Mouse (Mus musculus) v-Abl transformed pro-B cells (cell line): ENCODE data around the gene Rexo2.

Experiments
- in situ Hi-C, 2 experiments: fragments of 400-800 bp; cut with MboI; formaldehyde crosslinking; loops; one replicate each; pipeline ENCODE4 v1.15.1; 2025; ENCODE audit not compliant: unreplicated experiment in 2 of 2

Rexo2 gene

GRCm38 (mm10) chr9:48476236-48477165, 3.9 kb downstream of the Rexo2 start:
- in situ Hi-C loops: loop anchor here (10.0 to 25.0 kb wide), 2 partner anchors 498 to 586 kb away; partner anchors contain the start of gene Zw10 (in 2 of the 2)

DNA sequence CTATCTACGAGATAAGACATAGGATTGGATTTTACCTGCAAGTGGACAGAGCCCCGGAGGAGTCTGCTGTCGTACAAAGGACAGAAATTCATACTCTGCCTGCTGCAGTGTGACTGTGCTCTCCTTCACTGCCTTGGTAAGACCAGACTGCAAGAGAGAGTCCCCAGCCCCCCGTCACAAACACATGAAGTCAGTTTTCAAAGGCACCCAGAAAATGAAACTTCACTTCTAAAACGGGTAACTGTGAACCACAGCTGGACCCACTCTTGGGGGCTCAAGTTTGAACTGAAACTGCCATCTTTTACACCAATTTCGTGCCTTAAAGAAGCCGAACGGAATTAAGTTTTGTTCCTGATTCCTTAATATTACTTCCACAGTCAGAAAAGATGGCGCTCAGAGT, 6.1 kb downstream of the Rexo2 start:
- in situ Hi-C loops: loop anchor here (10.0 to 25.0 kb wide), 2 partner anchors 500 to 1013 kb away; partner anchors contain the start of gene Ttc12 (in 1 of the 2)

GRCm38 (mm10) chr9:48473131-48473530, 7.3 kb downstream of the Rexo2 start:
- in situ Hi-C loops: loop anchor here (10.0 to 25.0 kb wide), 2 partner anchors 502 to 1014 kb away; partner anchors contain the start of gene Ttc12 (in 1 of the 2)

DNA sequence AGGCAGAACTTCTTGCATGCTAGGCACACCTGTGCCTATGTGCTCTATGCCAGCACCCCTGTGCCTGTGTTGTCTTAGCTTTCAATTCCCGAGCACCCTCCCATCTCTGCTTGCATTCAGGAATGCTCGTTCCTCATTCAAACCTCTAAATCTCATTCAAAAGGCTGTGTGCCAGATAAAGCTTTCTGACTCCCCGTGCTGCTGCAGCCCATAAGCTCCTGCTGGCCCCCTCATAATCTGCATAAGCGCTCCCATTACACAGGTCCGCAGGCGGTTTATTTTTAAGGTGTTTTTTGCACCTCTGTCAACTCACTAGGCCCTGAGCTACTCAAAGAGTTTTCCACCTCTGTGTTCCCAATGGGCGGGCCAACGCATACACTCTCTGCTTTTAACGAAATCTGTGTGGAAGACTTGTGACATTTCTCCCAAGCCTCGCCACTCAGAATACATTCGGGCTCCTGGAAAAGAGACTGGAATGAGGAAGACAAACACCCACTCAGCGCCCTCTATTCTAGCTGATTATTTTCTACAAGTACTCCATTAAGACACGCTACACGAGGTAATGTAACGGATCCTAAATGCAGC, 7.9 kb downstream of the Rexo2 start:
- in situ Hi-C loops: loop anchor here (10.0 to 25.0 kb wide), 2 partner anchors 502 to 1015 kb away; partner anchors contain the start of gene Ttc12 (in 1 of the 2)

- in situ Hi-C loops: loop anchor here (5.0 to 25.0 kb wide), 2 partner anchors 95 to 1020 kb away; partner anchors contain the start of gene Ttc12 (in 1 of the 2)
These were observed 13.0 kb downstream of the Rexo2 start for GRCm38 (mm10) chr9:48467471-48467870.

DNA sequence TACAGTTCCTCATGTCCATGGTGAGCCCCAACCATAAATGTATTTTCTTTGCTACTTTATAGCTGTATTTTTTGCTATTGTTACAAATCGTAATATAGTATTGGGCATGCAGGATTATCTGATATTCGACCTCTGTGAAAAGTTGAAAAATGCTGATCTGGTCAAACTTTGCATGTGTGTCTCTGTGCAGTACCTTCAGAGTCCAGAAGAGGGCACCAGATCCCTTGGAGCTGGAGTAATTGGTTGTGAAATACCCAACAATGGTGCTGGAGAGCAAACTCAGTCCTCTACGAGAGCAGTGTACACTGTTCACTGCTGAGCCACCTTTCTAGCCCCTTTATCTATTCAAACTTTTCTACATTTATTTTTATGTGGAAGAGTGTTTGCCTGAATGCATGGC, 13.6 kb downstream of the Rexo2 start:
- in situ Hi-C loops: loop anchor here (5.0 to 25.0 kb wide), 2 partner anchors 95 to 1020 kb away; partner anchors contain the start of gene Ttc12 (in 1 of the 2)

DNA sequence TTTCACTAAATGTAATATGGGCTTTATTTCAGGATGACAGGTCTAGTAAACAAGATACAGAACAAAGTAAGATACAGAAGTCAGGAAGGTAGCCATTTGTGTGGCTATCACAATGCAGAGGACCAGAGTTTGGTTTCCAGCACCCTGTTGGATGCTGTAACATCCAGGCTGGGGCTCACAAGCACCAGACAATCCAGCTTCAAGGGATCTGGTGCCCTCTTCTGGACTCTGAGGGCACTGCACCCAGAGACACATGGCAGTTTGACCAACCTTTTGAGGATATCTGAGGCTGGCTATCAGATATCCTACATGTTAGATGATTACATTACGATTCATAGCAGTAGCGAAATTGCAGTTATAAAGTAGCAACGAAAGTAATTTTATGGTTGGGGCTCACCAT, 14.8 kb downstream of the Rexo2 start:
- in situ Hi-C loops: loop anchor here (5.0 to 25.0 kb wide), 2 partner anchors 97 to 1022 kb away; partner anchors contain the start of gene Ttc12 (in 1 of the 2)

DNA sequence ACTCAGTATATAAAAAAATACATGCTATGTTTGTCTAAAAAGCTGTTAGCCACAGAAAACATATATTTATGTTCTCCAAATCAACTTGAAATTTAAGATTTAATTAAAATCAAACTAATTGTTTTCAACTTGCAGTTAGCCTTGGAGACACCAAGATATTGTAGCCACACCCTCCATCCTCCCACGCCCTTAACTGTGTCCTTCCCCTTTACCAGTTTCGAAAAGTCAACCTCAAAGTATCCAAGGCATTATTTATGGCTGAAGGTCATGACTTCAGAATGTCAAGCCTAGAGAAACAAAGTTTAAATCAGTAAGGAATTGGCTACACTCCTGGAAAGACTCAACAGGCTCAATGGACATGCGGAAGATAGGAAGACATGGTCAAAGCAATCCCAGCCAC, 18.9 kb downstream of the Rexo2 start:
- in situ Hi-C loops: loop anchor here in 1 of 2 experiments (25.0 kb wide), 1 partner anchor 1026 kb away; the partner anchor contains the start of gene Ttc12

DNA sequence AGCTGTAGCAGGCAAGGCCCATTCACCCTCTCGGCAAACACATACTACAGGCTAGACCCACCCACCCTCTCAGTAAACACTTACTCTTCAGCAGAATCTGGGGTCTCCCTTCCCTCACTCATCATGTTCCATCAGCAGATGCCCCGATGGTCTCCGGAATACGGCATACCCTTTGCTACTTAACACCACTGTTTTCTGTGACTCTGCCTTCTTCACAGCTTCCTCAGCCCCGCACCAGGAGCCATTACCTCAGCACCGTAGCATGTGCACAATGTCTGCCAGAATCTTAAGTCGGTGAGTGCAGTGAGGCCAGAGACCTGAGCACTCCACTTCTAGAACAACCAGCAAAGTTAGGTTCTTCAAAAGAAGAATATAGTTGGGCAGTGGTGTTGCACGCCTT, 19.7 kb downstream of the Rexo2 start:
- in situ Hi-C loops: loop anchor here in 1 of 2 experiments (25.0 kb wide), 1 partner anchor 1027 kb away; the partner anchor contains the start of gene Ttc12

- in situ Hi-C loops: loop anchor here in 1 of 2 experiments (25.0 kb wide), 1 partner anchor 1028 kb away; the partner anchor contains the start of gene Ttc12
These were observed 21.0 kb downstream of the Rexo2 start for GRCm38 (mm10) chr9:48459391-48459790.

- in situ Hi-C loops: loop anchor here in 1 of 2 experiments (25.0 kb wide), 1 partner anchor 1028 kb away; the partner anchor contains the start of gene Ttc12
These were observed 21.5 kb downstream of the Rexo2 start for GRCm38 (mm10) chr9:48458879-48459278.

- in situ Hi-C loops: loop anchor here in 1 of 2 experiments (25.0 kb wide), 1 partner anchor 1031 kb away; the partner anchor contains the start of gene Ttc12
These were observed 24.5 kb downstream of the Rexo2 start for GRCm38 (mm10) chr9:48455961-48456360.

DNA sequence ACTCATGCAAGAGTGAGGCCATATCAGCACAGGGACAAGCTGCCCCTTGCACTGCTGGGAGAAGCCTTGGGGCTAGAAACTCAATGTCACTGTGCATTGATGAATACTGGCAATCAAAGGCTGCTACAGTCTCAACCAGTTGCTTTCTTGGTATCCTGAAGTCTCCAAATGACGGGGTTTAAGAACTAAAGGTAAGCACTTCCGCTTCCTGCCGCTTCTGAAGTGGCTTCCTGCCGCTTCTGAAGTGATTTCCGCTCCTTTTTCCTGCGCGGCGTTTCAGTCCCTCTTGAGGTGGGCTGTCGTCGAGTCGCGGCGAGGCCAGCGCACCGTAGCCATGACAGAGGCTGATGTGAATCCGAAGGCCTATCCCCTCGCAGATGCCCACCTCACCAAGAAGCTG, 30.4 kb downstream of the Rexo2 start:
- in situ Hi-C loops: loop anchor here in 1 of 2 experiments (25.0 kb wide), 1 partner anchor 1037 kb away; the partner anchor contains the start of gene Ttc12

DNA sequence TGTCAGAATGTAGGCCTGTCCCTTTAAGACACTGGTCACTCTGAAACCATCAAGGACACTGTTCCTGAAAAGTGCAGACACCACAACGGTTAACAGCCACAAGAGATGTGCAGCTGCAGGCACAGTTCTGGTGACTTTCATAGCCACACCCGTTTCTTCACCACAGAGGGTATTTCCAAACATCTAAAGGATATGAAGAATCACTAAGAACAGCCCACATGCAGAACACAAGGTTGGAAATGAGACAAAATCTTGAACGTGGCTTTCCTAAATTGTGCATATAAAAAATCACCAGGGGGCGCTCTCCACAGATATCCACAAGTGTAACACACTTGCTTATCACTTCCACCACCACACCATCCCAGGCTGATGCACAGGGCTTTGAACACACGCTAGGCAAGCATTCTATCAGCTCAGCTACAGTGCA, 32.6 kb downstream of the Rexo2 start:
- in situ Hi-C loops: loop anchor here in 1 of 2 experiments (10.0 kb wide), 1 partner anchor 167 kb away; no protein-coding TSS in a partner anchor

GRCm38 (mm10) chr9:48444821-48445220, 35.6 kb downstream of the Rexo2 start:
- in situ Hi-C loops: loop anchor here in 1 of 2 experiments (10.0 kb wide), 1 partner anchor 170 kb away; no protein-coding TSS in a partner anchor

GRCm38 (mm10) chr9:48443873-48444272, 36.5 kb downstream of the Rexo2 start:
- in situ Hi-C loops: loop anchor here in 1 of 2 experiments (10.0 kb wide), 1 partner anchor 171 kb away; no protein-coding TSS in a partner anchor

GRCm38 (mm10) chr9:48432449-48432848, 48.0 kb downstream of the Rexo2 start:
- in situ Hi-C loops: no loop called here

DNA sequence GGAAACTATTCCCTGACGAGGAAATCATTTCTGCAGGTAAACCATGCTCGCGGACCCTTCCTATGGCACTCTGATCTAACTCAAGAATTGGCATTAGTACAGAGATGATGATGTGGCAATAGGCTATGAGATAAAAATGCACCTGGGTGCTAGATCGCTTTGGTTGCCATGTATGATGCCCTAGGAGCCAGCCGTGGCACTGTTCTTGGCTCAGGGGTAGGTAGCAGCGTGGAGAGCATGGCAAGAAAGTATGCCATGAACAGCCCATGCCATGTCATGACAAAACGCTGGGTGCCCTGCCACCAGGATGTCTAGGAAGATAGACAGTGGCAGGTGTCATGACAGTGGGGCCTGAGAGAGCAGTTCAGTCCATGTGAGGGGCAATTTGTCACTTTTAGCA, 53.2 kb downstream of the Rexo2 start:
- in situ Hi-C loops: no loop called here

DNA sequence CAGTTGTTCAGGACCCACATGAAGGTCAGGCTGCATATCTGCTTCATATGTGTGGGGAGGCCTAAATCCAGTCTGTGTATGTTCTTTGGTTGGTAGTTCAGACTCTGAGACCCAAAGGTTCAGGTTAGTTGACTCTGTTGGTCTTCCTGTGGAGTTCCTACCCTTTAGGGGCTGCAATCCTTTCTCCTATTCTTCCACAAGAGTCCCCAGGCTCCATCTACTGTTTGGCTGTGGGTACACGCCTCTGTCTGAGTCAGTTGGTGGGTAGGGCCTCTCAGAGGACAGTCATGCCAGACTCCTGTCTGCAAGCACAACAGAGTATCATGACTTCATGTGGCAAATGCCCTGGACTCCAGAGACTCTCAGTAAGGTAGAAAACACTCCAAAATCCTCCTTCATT, 57.2 kb downstream of the Rexo2 start:
- in situ Hi-C loops: no loop called here

DNA sequence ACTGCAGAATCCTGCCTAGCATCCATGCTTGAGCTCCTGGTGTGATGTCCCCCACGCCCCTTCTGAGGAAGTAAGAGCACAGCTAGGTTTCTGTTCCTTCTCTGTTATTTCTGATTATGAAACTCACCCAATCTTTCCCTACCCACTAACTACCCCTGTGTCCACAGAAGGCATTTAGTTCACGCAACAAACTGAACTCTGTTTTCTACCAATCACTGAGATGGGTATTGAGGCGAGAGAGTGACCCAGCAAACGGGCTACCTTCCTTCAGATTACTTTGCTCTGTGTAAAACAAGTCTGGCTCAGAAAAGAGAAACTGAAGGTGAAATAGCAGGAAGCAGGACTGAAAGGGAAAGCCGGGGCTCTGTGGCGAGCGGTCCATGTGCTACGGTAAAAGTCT, 58.0 kb downstream of the Rexo2 start:
- in situ Hi-C loops: no loop called here
